Mouse (Mus musculus) kidney, postnatal 36 days (tissue): ENCODE measurements at regions not wholly inside any gene's neighbourhood (a gene's known extent, or its start where the extent isn't known, plus 50 kb on each side); places are given as distances from the start of the nearest gene placed in this dataset.

ENCODE experiments used
- DNase-seq, 2 experiments: peaks; one replicate each; pipeline ENCODE4 v3.0.0; 2021 to 2022; ENCODE audit warnings: mixed read lengths in 2 of 2

GRCm38 (mm10) chr9:31794911-31795310, 118.4 kb downstream of the Barx2 start:
- DNase-seq: no peak

GRCm38 (mm10) chr9:31775956-31776355, 137.3 kb downstream of the Barx2 start:
- DNase-seq: no peak

- DNase-seq: no peak
These were observed 147.9 kb downstream of the Barx2 start for GRCm38 (mm10) chr9:31765401-31765800.

DNA sequence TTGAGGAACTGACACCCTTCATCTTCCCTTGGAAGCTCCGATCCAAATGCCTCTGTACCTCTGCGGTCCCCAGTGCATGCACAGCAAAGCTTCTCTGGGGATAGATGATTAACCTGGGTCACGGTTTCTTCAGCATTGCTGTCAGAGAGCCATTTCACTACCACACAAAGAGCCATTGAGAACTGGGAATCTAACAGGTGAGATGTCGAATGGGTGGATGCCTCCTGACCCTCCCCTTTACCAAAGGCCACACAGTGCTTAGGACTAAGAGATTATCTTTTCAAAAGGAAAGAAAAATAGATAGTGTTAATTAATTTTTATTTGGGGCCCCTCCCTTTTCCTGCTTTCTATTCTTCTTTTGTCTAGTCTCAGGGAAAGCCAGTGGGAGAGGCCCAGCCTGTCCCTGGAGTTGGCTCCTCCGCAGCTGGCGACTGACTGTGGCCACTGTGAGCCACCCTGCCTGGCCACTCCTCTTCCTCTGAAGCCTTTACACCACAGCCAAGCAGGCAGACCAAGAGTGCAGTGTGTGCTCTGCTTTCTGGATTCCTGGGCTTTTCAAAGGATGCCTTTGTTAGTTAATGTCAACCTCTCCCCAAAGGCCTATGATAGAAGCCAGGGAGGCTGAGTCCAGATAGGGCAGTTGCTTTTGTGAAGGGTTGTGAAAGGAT, 155.2 kb downstream of the Barx2 start:
- DNase-seq: no peak

DNA sequence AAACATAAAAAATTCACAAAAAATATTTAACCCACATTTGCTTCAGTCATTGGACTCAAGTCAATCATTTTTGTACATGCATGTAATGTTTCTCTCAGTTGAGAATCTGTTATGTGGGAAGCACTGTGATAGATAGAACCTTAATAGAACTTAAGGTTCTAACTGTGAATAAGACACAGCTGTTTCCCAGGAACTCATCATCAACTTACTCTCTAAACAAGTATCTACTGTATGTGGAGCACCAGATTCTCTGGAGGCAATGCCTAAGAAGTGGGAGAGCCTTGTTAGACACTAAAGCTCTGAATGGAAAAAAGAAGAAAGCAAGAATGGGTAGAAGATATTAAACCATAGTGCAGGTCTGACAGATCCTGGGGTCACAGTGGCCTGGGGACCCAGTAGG, 182.8 kb downstream of the Barx2 start:
- no peak for DNase-seq

DNA sequence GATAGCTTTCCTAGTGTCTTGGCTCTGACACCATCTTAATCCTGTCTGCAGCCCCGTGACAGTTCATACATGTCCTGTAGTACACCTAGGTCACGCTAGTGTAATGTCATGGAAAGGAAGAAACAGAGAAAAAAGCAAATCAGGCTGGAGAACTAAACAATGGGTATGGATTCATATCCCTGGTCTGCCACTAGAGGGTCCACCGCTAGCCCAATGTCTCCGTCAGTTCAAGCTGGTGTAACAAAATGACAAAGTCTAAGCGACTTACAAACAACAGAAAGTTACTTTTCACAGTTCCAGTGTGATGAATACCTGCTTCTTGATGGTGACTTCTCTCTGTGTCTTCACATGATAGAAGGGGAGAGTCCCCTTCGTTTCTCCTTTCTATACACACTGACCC, 194.0 kb downstream of the Barx2 start:
- DNase-seq: no peak

DNA sequence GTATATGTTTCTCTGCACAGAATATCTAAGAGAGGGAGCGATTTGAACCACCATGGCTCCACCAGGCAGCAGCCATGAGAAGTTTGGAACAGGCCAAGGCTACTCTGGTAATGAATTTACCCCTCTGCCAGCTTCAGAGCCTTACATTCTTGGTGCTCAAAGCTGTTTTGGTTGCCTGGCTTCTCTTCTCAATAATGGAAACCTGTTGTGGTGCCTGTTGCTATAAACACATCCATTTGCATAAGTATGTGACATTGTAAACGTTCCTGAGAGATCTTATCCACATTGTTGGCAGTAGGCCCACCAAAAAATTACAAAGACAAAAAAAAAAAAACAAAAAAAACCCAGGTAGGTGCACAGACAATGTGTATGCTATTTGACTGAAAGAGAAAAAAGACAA, 203.2 kb downstream of the Barx2 start:
- DNase-seq: peak in 1 of 2 experiments; percentile 26

- no peak for DNase-seq
These were observed 206.6 kb downstream of the Barx2 start for GRCm38 (mm10) chr9:31706688-31707087.

DNA sequence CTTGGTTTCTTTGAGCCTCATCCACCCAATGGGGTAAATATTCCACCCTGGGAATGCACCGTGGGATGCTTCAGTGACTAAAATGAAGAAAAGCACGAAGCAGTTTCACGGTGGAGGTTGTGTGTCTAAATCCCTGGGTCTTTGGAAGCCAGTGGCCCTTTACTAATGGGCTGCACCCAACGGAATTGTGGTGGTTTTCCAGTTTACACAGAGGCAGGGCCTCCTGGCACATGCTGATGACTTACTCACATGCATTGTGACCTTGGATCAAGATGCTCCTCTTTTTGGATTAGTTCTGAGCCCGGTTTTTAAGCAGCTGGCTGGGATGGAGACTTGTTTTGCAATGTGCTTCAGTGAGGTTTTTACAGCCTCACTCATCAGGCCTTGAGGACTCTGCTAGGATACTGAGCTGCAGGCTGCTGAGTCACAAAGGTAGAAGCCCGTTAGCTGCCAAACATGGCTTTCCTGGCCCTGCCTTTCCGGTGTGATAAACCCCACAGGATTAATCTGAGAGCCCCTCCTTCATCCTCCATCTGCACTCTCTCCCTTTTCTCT, 222.3 kb downstream of the Barx2 start:
- DNase-seq: no peak

DNA sequence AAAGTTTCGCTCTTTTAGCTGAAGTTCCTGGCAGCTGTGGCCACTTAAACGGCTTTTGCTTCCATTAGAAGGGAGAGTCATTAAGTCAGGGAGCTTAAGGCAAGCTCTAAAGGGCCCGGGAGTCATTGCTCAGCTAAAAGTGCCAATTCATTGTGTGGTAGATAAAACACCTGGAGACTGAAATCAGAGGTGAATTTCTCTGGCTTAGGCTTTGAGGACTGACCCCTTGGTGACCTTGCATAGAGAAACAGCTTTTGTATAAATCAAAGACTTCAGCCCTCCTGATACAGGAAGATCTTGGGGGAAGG, 224.1 kb upstream of the Tmem45b start:
- DNase-seq: no peak

GRCm38 (mm10) chr9:31687686-31688397, 223.6 kb upstream of the Tmem45b start:
- peak; percentile 56 to 74 for DNase-seq

- no peak for DNase-seq
These were observed 222.2 kb upstream of the Tmem45b start for GRCm38 (mm10) chr9:31686466-31686865.

DNA sequence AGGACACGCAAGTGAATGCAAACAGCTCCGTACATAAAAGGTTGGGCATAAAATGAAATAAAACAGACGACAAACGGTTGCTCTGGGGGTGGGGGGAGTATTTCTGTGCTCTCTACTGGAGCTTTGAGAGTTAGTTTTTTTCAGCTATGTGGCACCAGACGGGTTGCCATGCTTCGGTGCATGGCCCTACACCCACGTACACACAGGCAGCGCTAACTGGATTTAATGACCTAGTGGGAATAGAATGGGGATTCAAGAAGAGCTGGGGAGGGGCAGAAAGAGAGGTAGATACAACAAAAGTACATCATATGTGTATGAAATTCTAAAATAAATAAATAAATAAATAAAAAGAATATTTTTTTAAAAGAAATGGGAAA, 220.5 kb upstream of the Tmem45b start:
- DNase-seq: no peak

DNA sequence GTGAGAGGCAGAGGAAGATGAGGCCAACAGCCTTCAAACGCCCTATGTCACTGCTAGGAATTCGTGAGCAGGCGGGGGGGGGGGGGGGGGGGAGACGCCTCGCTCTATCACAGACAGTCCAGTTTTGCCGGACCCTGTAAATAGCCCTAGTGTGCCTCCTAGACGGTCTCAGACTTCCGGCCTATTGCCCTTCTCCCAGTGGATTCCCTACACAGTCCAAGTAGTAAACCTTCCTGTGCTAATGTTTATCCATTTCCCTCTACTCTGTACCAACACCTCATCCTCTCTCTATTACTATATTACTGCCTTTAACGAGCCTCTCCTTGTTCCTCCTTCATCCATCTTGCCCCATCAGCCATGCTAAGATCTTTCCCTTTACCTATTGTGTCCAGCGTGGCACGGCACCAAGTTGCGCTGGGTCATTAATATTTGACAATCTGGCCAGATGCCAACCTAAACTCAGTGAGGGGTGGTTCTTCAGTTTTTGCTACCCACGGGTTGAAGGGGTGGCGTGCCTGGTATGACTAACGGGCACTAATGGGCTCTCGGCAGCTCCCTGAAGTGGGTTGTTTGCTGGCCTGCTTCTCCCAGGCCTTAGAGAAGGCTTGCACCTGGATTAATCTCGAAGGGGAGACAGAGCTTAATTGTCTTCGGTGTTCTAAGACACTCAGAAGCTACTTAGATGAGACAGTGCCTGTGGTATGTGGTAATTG, 220.0 kb upstream of the Tmem45b start:
- DNase-seq: peak; percentile 25 to 33

- peak in 1 of 2 experiments; percentile 23 for DNase-seq
These were observed 219.2 kb upstream of the Tmem45b start for GRCm38 (mm10) chr9:31683302-31684081.

DNA sequence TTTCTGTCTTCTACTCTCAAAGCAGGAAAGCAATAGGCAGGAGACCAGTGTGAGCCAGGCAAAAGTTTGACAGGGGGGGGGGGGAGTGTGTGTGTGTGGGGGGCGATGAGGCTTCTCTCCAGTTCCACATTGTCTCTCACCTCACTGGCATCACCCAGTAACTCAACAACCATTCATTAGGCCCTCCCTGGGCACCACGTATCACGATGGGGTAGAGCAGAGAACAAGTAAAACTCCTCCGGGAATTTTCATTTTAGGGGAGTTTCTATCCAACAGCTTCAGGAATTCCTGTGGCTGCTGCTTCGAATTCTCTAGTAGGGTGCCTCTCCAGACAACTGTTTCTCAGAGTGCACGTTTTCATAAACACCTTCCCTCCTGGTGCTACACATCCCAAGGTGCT, 218.6 kb upstream of the Tmem45b start:
- no peak for DNase-seq

- no peak for DNase-seq
These were observed 212.9 kb upstream of the Tmem45b start for GRCm38 (mm10) chr9:31677150-31677549.

DNA sequence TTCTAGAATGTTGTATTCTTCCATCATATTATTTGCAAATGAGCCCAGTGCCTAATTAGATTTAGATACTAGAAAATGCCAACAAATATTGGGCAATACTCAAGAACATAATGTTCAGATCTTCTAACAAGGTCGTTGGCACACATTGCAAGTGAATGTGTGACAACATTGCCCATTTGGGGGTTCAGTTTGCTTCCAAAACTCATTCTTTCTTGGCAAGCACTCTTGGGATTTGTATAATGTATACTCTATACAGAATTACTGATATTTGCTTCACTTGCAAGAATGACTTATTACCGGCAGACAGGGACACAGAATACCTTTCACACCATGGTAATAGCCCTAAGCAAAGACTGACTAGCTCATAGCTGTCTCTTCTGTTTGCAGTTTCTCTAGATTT, 194.8 kb upstream of the Tmem45b start:
- DNase-seq: no peak

DNA sequence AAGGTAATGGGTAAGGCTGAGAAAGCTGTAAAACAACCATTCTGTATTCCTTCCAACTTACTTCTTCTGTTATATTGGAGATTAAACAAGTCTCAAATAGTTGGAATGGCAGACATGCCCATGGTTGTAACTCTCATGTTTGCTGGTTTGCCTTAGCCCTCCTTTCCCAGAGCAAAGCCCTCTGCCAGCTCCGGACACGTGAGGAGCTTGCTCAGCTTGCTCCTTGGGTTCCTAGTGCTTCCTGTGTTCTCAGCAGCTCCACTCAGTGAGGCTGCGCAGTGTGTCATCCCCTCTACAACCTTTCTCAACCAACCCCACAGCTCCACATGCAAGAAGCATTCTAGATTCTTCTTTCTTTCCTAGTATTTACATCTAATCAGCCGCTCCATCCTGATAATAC, 193.3 kb upstream of the Tmem45b start:
- no peak for DNase-seq

- DNase-seq: no peak
These were observed 192.4 kb upstream of the Tmem45b start for GRCm38 (mm10) chr9:31656676-31657075.

- no peak for DNase-seq
These were observed 190.5 kb upstream of the Tmem45b start for GRCm38 (mm10) chr9:31654747-31655146.

- no peak for DNase-seq
These were observed 190.0 kb upstream of the Tmem45b start for GRCm38 (mm10) chr9:31654213-31654612.

DNA sequence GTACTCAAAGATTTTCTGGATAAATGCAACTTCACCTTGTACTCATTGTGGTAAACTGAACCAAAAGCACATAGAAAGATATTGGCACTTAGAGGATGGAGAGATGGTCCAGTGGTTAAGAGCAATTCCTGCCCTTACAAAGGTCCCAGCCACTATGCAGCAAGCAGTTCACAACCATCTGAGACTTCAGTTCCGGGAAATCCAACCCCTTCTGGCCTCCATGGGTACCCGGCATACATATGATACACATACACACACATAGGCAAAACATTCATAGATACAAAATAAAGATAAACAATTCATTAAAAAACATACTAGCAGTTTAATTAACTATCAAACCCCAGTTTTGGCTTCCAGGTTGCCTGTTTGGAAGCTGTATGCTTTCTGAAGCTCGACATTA, 189.5 kb upstream of the Tmem45b start:
- no peak for DNase-seq
